Mouse (Mus musculus) right cerebral cortex, postnatal 14 days (tissue): Measurements from ENCODE around the gene Zfand2a.

Experiments used
- DNase-seq: peaks from one replicate; pipeline ENCODE4 v3.0.0; 2022

Zfand2a gene

GRCm38 (mm10) chr5:139464874-139465273, 19.5 kb downstream of the Zfand2a start:
- DNase-seq = no peak

DNA sequence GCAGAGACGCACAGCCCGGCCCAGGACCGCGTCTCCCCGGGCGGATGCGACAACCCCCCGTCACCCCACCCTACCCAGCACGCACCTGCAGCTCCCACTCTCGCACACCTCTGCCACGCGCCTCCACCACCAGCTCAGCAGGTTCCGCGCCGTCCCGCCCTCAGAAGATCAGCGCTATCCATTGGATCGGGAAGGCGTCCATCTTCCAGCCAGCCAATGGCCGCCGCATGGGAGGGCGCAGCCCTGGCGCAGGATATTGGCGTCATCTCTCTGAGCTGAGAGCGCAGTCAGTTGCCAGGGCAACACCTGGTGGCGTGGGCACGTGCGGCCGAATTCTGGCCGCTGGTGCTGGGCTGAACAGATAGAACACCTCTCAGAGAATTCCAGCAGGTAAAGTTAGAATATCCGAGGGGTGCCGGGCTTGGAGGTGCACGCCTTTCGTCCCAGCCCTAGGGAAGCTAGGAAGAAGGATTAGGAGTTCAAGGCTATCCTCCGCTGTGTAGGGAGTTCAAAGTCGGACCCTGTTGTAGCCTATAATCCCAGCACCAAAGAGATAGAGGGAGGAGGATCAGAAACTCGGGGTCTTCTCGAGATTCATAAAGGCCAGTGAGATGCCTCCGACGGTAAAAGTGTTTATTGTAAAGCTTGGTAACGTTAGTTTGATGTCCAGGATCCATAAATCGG, 23.8 kb downstream of the Zfand2a start, which contains the start of gene 3110082I17Rik:
Gene 3110082I17Rik (minus strand): TSS at position 144 of the 684 bp plus-strand sequence.
- peak; percentile 99 for DNase-seq

- DNase-seq = no peak
Observed at GRCm38 (mm10) chr5:139459938-139460337, 24.4 kb downstream of the Zfand2a start.

GRCm38 (mm10) chr5:139457241-139457640, 27.1 kb downstream of the Zfand2a start:
- no peak for DNase-seq

DNA sequence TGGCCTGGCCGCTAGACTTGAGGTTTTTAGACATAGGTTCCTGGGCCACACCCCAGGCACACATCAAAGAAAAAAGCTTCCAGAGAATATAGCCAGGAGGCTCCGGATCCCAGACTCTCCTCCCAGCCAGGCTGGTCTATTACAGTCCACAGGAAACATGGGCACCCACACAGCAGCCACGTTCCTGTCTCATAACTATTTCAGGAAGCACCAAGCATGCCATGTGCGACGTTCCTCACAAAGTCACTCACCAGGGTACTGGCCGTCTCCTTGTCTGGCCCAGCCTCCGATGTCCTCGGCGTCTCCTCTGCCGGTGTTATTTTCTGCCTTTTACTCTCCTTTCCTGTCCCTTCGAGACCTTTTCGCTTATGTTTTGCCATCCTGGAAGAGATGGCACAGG, 29.2 kb downstream of the Zfand2a start:
- no peak for DNase-seq

DNA sequence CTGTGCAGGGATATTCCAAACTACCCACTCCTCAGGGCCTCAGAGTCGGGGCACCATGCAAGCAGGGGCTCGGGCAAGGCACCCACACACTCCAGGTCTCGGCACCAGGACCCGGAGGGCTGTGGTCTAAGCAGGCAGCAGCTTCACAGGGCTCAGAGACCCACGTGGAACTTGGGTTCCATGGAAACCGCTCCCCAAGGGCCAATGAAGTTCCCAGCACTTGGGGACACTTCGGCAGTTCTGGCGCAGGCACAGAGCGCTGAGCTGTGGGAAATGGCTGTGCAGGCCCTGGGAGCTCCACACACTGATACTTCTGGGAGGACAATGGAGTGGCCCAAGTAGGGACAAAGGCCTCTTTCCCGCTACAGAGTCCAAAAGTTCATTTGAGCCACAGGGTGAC, 31.3 kb downstream of the Zfand2a start:
- DNase-seq = no peak

DNA sequence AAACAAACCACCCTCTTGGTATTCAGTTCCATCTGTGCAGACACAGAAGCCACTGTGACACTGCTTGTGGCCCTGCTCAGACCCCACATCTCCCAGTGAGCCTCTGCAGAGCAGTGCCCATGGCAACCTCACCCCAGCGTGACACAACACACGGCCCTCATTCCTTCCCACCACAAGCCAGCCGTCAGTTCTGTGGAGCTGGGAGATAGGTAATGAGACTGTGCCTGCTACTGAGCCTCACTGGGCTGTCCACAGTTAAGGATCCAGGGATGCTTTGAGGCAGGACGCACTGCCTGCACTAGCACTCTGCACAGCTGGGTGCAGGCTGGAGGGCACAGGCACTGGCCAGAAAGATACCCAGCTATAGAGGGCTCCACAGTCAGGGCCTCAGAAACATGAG, 34.4 kb downstream of the Zfand2a start:
- DNase-seq = no peak

- DNase-seq = no peak
Observed at GRCm38 (mm10) chr5:139449161-139449791, 35.1 kb downstream of the Zfand2a start.

- DNase-seq = no peak
Observed at GRCm38 (mm10) chr5:139448025-139448424, 36.3 kb downstream of the Zfand2a start.

DNA sequence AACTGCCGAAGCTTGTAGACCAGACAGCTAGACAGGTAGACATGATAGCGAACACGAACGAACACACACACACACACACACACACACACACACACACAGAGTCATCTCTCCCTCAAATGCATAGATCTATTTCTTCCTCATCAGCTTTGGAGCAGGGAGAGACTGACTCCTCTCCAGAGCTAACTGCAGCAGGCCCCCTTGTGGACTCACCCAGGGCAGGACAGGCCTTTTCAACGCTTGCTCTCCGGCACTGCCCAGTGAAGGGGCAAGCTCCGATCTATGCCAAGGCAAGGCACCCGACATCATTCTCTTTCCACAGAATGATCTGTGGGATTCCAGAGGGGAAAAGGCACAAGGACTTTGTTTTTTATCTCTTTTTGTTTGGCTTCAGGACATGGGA, 39.1 kb downstream of the Zfand2a start:
- no peak for DNase-seq

DNA sequence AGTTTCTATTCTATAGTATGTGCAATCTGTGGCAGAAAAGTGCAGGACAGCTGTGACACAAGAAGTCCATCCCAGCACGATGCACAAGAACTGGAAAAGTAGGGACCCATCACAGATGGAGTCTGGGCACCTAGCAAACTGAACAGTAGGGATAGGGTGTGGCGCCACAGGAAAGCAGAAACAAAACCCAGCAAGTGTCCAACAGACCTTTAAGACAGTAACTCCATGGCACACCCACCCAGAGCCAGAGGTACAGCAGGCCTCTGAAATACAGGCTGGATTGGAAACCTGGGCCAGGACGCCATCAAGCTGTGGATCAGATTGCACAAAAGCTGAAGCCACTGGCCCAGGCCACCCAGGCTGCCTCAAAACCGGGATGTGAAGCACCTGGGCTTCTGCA, 41.4 kb downstream of the Zfand2a start:
- DNase-seq = no peak

- no peak for DNase-seq
Observed at GRCm38 (mm10) chr5:139442428-139442827, 41.9 kb downstream of the Zfand2a start.

- no peak for DNase-seq
Observed at GRCm38 (mm10) chr5:139441726-139442018, 42.7 kb downstream of the Zfand2a start.

- no peak for DNase-seq
Observed at GRCm38 (mm10) chr5:139440926-139441725, 43.2 kb downstream of the Zfand2a start.

DNA sequence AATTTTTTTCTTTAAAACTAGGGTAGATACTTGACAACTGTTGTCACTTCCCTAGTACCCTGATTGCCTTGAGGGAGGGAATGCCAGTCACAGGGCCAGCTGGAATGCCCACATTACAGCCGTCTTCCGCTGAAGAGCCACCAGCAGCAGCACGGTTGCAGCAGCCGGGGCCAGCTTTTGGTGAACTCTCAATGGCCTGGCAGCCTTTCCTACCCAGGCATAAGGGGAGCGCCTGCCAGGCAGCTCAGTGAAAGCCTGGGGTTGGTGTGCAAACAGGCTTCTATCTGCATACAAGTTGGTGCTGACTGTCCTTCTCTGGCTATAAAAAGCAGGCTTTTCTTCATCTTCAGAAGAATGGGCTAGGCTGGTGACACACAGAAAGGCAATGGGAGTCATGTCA, 43.9 kb downstream of the Zfand2a start:
- no peak for DNase-seq

GRCm38 (mm10) chr5:139438440-139438839, 45.9 kb downstream of the Zfand2a start:
- DNase-seq = no peak

DNA sequence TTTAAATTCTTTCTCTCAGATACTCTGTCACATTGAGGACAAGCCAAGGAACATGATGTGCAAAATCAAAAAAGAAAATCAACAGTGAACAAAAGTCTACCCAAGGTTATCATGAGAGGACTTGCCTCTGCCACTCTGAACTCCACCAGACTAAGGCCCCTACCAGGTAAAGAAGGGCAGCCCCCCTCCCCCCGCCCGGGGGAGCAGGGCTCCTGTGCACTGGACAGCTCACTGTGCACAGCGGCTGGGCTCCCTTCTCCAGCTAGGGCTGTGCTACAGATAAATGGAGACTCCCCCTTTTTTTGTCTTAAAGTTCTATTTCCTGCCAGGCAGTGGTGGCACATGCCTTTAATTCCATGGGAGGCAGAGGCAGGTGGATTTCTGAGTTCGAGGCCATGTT, 46.6 kb downstream of the Zfand2a start:
- no peak for DNase-seq

DNA sequence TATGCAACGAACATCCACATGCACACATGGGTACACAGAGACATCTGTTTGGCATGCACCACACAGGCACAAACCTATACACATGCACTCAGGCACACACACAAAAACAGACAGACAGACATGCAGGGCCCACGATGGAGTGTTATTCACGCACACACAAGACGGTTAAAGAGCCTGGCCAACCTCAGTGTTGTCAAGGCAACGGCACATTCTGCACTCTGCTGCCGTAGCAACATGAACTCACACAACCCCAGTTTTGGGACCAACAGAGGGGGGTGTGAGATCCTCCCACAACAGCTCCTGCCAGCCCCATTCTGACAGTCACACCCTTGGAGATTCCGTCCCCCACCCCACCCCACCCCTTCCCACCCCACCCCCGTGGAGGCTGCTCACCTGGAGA, 49.4 kb downstream of the Zfand2a start:
- peak; percentile 63 for DNase-seq

- DNase-seq = no peak
Observed at GRCm38 (mm10) chr5:139433842-139434568, 50.3 kb downstream of the Zfand2a start.

GRCm38 (mm10) chr5:139432747-139433508, 51.4 kb downstream of the Zfand2a start:
- DNase-seq = no peak

DNA sequence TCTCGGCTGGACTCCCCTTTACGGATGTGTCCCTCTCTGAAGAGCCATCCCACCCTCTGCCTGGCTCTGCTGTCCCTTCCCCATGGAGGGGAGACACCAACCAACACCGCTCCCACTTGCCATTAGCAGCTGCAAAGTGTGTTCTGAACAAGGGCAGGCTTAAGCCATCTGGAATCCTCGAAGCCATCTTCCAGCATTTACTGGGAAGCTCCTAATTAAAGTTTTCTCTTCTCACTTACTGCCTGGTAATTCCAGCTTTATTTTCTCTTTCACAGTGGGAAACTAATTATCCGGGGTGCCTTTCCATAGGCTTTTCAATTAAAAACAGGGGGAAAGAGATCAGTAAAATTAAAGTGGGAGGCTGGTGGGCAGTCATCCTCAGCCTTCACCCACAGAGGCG, 52.0 kb downstream of the Zfand2a start:
- no peak for DNase-seq

DNA sequence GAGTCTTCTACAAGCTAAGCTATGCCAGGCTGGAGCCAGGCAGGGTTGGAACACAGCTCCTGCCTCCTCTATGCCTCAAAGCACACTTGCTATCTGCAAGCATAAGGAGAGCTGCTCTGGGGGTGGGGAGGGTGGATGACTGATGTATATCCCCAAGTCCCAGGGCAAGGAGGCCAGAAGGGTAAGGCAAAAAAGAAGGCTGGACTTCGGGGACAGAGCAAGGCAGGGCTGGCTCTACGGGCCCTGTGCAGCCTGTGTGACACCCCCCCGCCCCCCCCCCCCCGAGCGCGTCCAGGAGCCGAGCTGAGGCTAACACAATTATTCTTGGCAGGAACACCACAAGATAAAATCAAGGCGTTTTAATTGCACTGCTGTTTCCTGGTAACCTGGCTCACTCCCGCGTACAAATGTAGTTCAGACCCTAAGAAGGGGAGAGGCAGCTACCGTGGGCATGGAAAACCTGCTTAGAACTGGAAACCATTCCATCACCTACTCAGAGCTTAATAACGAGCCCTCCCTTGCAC, 54.5 kb downstream of the Zfand2a start:
- DNase-seq = no peak
